Mouse (Mus musculus): ENCODE measurements around the gene Olfr1423.

DNA sequence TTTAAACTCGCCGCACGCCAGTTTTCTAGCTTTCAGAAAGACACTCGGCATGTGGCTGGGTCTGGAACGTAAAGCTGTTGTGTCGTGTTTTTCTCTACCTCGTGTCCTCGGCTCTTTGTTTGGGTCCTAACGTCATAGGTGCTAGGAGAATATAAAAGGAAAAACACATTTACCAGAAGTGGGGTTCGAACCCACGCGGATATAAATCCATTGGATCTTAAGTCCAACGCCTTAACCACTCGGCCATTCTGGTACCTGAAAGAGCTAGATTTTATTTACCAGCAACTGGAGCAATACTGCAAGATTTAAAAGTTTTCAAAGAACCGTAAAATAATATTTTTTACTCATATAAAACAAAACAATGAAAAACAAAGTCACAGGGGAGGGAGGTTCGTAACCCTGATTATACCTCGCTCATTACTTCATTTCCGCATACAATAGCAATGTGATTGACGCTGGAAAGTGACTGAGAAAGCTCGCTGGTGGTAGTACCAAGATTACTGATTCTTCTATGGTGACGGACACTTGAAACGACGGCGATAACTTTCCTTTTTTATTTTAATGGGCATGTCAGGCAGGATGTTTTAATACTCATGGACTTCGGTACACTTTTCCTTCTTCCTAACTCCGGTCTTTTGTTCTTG is 30.1 kb downstream of the Olfr1423 start:
- 0 out of 2 replicates have a peak, but pooled peaks have one; percentile 2 for TF ChIP-seq EP300 (IDR thresholded peaks at IDR 0.05; ENCODE audit: low read depth)
- no peak for TF ChIP-seq CTCF (IDR thresholded peaks at IDR 0.05; ENCODE audit: low read depth)
